Mouse (Mus musculus): ENCODE results near the gene Mxd4. TPM values are rescaled to one million over a fixed set of nuclear protein-coding genes. Genes with fewer than 3 reads are reported as not detected.
A peak's percentile ranks its signal among the peaks of the same experiment; 100 is the strongest.

Mxd4 gene
- polyA plus RNA-seq, 1 experiment, result 147 TPM

DNA sequence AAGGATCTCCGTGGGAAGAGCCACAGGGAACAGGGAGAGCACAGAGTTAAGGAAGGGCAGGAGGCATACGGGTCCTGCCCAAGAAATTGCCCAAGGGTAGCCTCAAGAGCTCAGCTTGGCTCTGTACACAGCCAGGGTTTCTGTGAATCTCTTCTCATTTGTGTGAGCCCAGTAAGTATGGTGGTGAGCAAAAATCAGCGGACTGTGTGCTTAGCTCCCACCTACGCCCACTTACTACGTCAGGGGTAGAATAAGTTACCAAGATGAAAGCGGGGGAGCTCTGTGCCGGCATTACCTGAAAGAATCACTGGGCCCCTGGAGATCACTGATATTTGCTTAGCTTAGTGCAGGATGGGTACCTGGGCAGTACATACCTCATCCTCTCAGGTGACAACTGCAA, 28.5 kb upstream of the Mxd4 start:
- H3K27ac ChIP-seq (ENCODE audit: insufficient read depth, low read length), result no peak overlapping the region
- H3K36me3 ChIP-seq (ENCODE audit: control insufficient read depth, insufficient read depth, low read length), result no peaks in the 10 kb centered on the region
- no peaks in the 10 kb centered on the region for H3K27me3 ChIP-seq (ENCODE audit: control insufficient read depth, insufficient read depth, low read length)
- DNase-seq (ENCODE audit: low read depth in 1 of 2, low spot score in 2 of 2), result no peak
- WGBS, result 91% methylated on average over 7 of the region's 7 CpGs
- TF ChIP-seq POLR2A (IDR thresholded peaks at IDR 0.05; ENCODE audit: low read depth, low read length) (no peak), CTCF (IDR thresholded peaks at IDR 0.05; ENCODE audit: extremely low read depth, insufficient read depth, insufficient read length, insufficient replicate concordance) (no peak)
- no peak overlapping the region for H3K4me3 ChIP-seq (ENCODE audit: extremely low read depth, insufficient read depth, insufficient read length)
- H3K4me1 ChIP-seq (ENCODE audit: control insufficient read depth, insufficient read depth, insufficient read length), result no peaks in the 10 kb centered on the region

DNA sequence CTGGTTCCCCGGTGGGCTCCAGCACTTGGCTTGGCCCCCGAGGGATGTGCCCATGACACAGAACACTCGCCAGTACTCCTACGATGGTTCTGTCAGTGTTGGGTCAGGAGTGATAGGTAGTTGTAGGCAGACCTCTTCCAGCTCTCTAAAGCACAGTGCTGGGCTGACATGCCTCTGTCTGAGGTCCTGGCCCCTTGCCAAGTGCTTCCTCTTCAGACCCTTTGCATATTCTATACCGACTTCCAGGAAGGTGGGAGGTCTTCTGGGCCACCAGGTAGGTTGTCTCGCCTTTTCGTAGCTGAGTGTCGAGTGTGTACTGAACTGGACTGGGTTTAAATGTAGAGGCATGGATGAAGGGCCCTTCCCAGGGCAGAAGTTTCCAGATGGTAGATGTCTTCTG, 26.1 kb upstream of the Mxd4 start:
- no peak overlapping the region for H3K27ac ChIP-seq (ENCODE audit: insufficient read depth, low read length)
- TF ChIP-seq CTCF (IDR thresholded peaks at IDR 0.05; ENCODE audit: extremely low read depth, insufficient read depth, insufficient read length, insufficient replicate concordance) (no peak), POLR2A (IDR thresholded peaks at IDR 0.05; ENCODE audit: low read depth, low read length) (no peak)
- no peaks in the 10 kb centered on the region for H3K27me3 ChIP-seq (ENCODE audit: control insufficient read depth, insufficient read depth, low read length)
- no peak for DNase-seq (ENCODE audit: low read depth in 1 of 2, low spot score in 2 of 2)
- H3K4me3 ChIP-seq (ENCODE audit: extremely low read depth, insufficient read depth, insufficient read length), result no peak overlapping the region
- no peaks in the 10 kb centered on the region for H3K36me3 ChIP-seq (ENCODE audit: control insufficient read depth, insufficient read depth, low read length)
- H3K4me1 ChIP-seq (ENCODE audit: control insufficient read depth, insufficient read depth, insufficient read length), result no peaks in the 10 kb centered on the region
- 70% methylated on average over 8 of the region's 8 CpGs for WGBS

DNA sequence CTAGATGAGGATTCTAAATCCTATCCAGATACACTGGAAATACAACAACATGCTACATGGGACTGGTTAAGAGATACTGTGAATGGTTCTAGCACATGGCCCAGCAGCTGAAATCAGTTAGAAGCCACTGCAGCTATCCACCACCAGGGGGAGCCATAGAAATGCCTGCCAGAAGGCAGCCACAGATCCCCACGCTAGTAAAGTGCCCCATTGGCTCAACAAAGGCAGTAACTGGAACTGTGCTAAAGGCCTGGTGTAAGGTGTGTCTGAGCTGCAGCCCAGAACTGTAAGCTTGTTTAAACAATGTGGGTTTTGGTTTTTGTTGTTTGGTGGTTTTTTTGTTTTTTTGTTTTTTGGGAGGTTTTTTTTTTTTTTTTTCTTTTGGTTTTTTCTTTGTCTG, 22.8 kb upstream of the Mxd4 start:
- no peaks in the 10 kb centered on the region for H3K27me3 ChIP-seq (ENCODE audit: control insufficient read depth, insufficient read depth, low read length)
- TF ChIP-seq CTCF (IDR thresholded peaks at IDR 0.05; ENCODE audit: extremely low read depth, insufficient read depth, insufficient read length, insufficient replicate concordance) (peak; percentile 81; the same call in 1 of the 2 replicates), POLR2A (IDR thresholded peaks at IDR 0.05; ENCODE audit: low read depth, low read length) (no peak)
- no peak overlapping the region for H3K27ac ChIP-seq (ENCODE audit: insufficient read depth, low read length)
- DNase-seq (ENCODE audit: low read depth in 1 of 2, low spot score in 2 of 2), result peak; percentile 52 to 70
- WGBS, result 0% methylated on average over 1 of the region's 1 CpGs
- H3K4me3 ChIP-seq (ENCODE audit: extremely low read depth, insufficient read depth, insufficient read length), result no peak overlapping the region
- H3K36me3 ChIP-seq (ENCODE audit: control insufficient read depth, insufficient read depth, low read length), result no peaks in the 10 kb centered on the region
- H3K4me1 ChIP-seq (ENCODE audit: control insufficient read depth, insufficient read depth, insufficient read length), result no peaks in the 10 kb centered on the region

DNA sequence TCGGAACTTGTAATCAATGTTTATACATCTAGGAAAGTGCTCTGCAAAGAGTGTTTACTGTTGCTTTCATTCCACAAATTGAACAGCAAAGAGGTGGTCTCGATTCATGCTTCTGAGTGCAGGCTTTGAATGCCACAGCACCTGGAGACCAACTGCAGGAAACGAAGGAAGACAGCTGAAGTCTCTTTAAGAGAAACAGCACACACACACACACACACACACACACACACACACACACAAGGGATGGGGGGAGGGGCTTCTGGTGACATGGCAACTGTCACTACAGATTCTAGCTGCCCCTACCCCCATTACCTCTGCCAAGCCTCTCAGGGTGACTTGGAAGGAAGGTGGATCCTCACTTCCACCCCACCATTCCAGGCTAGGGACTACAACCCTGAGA, 20.0 kb upstream of the Mxd4 start:
- no peaks in the 10 kb centered on the region for H3K27me3 ChIP-seq (ENCODE audit: control insufficient read depth, insufficient read depth, low read length)
- no peak for DNase-seq (ENCODE audit: low read depth in 1 of 2, low spot score in 2 of 2)
- 17% methylated on average over 3 of the region's 3 CpGs for WGBS
- H3K4me1 ChIP-seq (ENCODE audit: control insufficient read depth, insufficient read depth, insufficient read length), result no peaks in the 10 kb centered on the region
- no peak overlapping the region for H3K27ac ChIP-seq (ENCODE audit: insufficient read depth, low read length)
- no peak overlapping the region for H3K4me3 ChIP-seq (ENCODE audit: extremely low read depth, insufficient read depth, insufficient read length)
- no peaks in the 10 kb centered on the region for H3K36me3 ChIP-seq (ENCODE audit: control insufficient read depth, insufficient read depth, low read length)
- TF ChIP-seq CTCF (IDR thresholded peaks at IDR 0.05; ENCODE audit: extremely low read depth, insufficient read depth, insufficient read length, insufficient replicate concordance) (no peak), POLR2A (IDR thresholded peaks at IDR 0.05; ENCODE audit: low read depth, low read length) (no peak)

DNA sequence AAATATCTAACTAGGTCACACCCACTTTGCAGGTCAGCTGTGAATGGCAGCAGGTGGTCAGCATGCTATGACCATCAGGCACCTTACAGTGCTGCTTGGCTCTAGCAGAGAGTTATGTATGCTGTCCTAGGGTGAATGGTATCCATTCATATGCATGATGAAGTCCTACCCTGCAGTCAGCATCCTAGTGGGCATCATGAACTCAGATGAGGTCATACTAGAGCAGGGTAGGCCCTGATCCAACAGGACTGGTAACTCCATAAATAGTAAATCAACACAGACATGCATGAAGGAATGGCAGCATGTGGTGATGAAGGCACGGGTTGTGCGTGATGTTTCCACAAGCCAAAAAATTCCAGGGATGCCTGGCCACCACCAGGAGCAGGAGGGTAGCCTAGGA, 18.3 kb upstream of the Mxd4 start:
- no peaks in the 10 kb centered on the region for H3K36me3 ChIP-seq (ENCODE audit: control insufficient read depth, insufficient read depth, low read length)
- DNase-seq (ENCODE audit: low read depth in 1 of 2, low spot score in 2 of 2), result no peak
- no peak overlapping the region for H3K4me3 ChIP-seq (ENCODE audit: extremely low read depth, insufficient read depth, insufficient read length)
- H3K4me1 ChIP-seq (ENCODE audit: control insufficient read depth, insufficient read depth, insufficient read length), result no peaks in the 10 kb centered on the region; the same call in 1 of the 2 replicates
- H3K27me3 ChIP-seq (ENCODE audit: control insufficient read depth, insufficient read depth, low read length), result no peaks in the 10 kb centered on the region
- 80% methylated on average over 2 of the region's 2 CpGs for WGBS
- TF ChIP-seq POLR2A (IDR thresholded peaks at IDR 0.05; ENCODE audit: low read depth, low read length) (no peak), CTCF (IDR thresholded peaks at IDR 0.05; ENCODE audit: extremely low read depth, insufficient read depth, insufficient read length, insufficient replicate concordance) (no peak)
- H3K27ac ChIP-seq (ENCODE audit: insufficient read depth, low read length), result no peak overlapping the region

DNA sequence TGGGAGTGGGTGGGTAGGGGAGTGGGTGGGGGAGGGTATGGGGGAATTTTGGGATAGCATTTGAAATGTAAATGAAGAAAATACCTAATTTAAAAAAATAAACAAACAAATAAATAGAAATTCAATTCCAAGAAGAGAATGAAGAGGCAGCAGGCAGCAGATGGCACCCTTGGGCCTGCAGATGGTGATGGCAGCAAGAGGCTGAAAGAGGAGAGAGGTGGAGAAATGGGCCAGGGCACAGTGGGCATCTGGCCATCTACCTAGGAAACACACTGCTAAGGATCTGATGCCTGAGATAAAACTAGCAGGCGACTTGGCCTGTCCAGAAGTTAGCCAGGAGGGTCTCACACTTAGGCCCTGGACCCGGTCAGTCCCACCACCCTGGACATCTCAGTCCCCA, 17.4 kb upstream of the Mxd4 start:
- TF ChIP-seq CTCF (IDR thresholded peaks at IDR 0.05; ENCODE audit: extremely low read depth, insufficient read depth, insufficient read length, insufficient replicate concordance) (no peak), POLR2A (IDR thresholded peaks at IDR 0.05; ENCODE audit: low read depth, low read length) (no peak)
- WGBS, result 95% methylated on average over 2 of the region's 2 CpGs
- Histone ChIP-seq H3K36me3 (ENCODE audit: control insufficient read depth, insufficient read depth, low read length) (no peaks in the 10 kb centered on the region), H3K27me3 (ENCODE audit: control insufficient read depth, insufficient read depth, low read length) (no peaks in the 10 kb centered on the region), H3K4me3 (ENCODE audit: extremely low read depth, insufficient read depth, insufficient read length) (no peak overlapping the region), H3K27ac (ENCODE audit: insufficient read depth, low read length) (no peak overlapping the region), H3K4me1 (ENCODE audit: control insufficient read depth, insufficient read depth, insufficient read length) (no peaks in the 10 kb centered on the region; the same call in 1 of the 2 replicates)
- no peak for DNase-seq (ENCODE audit: low read depth in 1 of 2, low spot score in 2 of 2)

DNA sequence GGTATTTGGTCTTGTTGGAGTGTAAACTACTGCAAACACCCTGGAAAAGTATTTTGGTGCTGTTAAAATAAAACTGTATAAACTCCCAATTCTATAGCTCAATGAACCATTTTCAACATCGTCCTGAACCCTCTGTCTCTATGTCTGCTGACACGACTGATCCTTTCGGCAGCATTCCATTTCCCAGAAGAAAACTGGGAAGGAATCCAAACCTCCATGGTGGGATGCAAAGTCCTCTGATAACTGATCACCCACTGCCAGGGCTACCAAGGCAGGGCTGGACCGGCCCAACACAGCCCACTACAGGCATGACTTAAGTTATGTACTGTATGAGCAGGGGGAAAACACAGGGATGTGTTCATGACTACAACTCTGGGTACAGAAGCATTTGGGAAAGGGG, 14.5 kb upstream of the Mxd4 start:
- Histone ChIP-seq H3K4me3 (ENCODE audit: extremely low read depth, insufficient read depth, insufficient read length) (no peak overlapping the region), H3K4me1 (ENCODE audit: control insufficient read depth, insufficient read depth, insufficient read length) (peaks cover 5% of the 10 kb centered on the region), H3K27me3 (ENCODE audit: control insufficient read depth, insufficient read depth, low read length) (no peaks in the 10 kb centered on the region), H3K27ac (ENCODE audit: insufficient read depth, low read length) (no peak overlapping the region), H3K36me3 (ENCODE audit: control insufficient read depth, insufficient read depth, low read length) (no peaks in the 10 kb centered on the region)
- WGBS, result 94% methylated on average over 4 of the region's 4 CpGs
- TF ChIP-seq CTCF (IDR thresholded peaks at IDR 0.05; ENCODE audit: extremely low read depth, insufficient read depth, insufficient read length, insufficient replicate concordance) (no peak), POLR2A (IDR thresholded peaks at IDR 0.05; ENCODE audit: low read depth, low read length) (no peak)
- no peak for DNase-seq (ENCODE audit: low read depth in 1 of 2, low spot score in 2 of 2)
